Mouse (Mus musculus) liver, postnatal 0 days (tissue): ENCODE data around the gene Il1rapl1.

ENCODE experiments used
- CTCF ChIP-seq: sonication (generic); IDR thresholded peaks from 2 replicates; pipeline ENCODE4 v1.5.1; 2016; ENCODE audit warnings: antibody characterized with exemption, low read depth
- EP300 ChIP-seq: IDR thresholded peaks from 2 replicates; pipeline ENCODE4 v1.6.1; 2016; ENCODE audit warnings: antibody characterized with exemption, low read depth, mild to moderate bottlenecking

- no peak for TF ChIP-seq CTCF
- no peak for TF ChIP-seq EP300
Observed at GRCm38 (mm10) chrX:87710589-87710988, 404.9 kb downstream of the Il1rapl1 start.
